Mouse (Mus musculus) limb, embryonic 11.5 days (tissue): ENCODE data around the gene Zbtb18. TPM values are rescaled to one million over a fixed set of nuclear protein-coding genes. Genes with fewer than 3 reads are reported as not detected.

ENCODE experiments used
- ATAC-seq: fragments of 200-750 bp; cut with Nextera tagmentation; 2 replicates; pipeline ENCODE4 v1.8.0; 2017; ENCODE audit warnings: low read depth; ENCODE audit not compliant: insufficient number of reproducible peaks, low FRiP score, low TSS enrichment
- DNase-seq: peaks from one replicate; pipeline ENCODE4 v3.0.0-alpha.2; 2015; ENCODE audit warnings: low spot score
- H3K27ac ChIP-seq: fragments of 300-500 bp; sonication (generic); replicated peaks from 2 replicates; pipeline ENCODE4 v1.5.1; 2014; ENCODE audit warnings: low read depth, mild to moderate bottlenecking, low read length
- H3K27me3 ChIP-seq: fragments of 300-500 bp; sonication (generic); 2 replicates; pipeline ENCODE4 v1.6.1; 2014; ENCODE audit warnings: mild to moderate bottlenecking, low read length, mixed read lengths; ENCODE audit not compliant: control insufficient read depth, insufficient read depth
- H3K36me3 ChIP-seq: fragments of 300-500 bp; sonication (generic); 2 replicates; pipeline ENCODE4 v1.6.1; 2014; ENCODE audit warnings: mild to moderate bottlenecking, low read length, moderate library complexity, mixed read lengths; ENCODE audit not compliant: control insufficient read depth, insufficient read depth
- H3K4me1 ChIP-seq: fragments of 300-500 bp; sonication (generic); 2 replicates; pipeline ENCODE4 v1.6.1; 2014; ENCODE audit warnings: low read length, mixed read lengths; ENCODE audit not compliant: control insufficient read depth, insufficient read depth
- H3K4me2 ChIP-seq: fragments of 300-500 bp; sonication (generic); 2 replicates; pipeline ENCODE4 v1.6.1; 2014; ENCODE audit warnings: low read depth, mild to moderate bottlenecking, moderate library complexity; ENCODE audit not compliant: severe bottlenecking
- H3K4me3 ChIP-seq: fragments of 300-500 bp; sonication (generic); 2 replicates; pipeline ENCODE4 v1.5.1; 2014; ENCODE audit warnings: low read depth, low read length
- H3K9ac ChIP-seq: fragments of 300-500 bp; sonication (generic); 2 replicates; pipeline ENCODE4 v1.6.1; 2014; ENCODE audit warnings: mild to moderate bottlenecking, low read length
- H3K9me3 ChIP-seq: fragments of 300-500 bp; sonication (generic); 2 replicates; pipeline ENCODE4 v1.6.1; 2016; ENCODE audit warnings: low read length; ENCODE audit not compliant: control insufficient read depth
- WGBS: fragments of 180-500 bp; shearing (Covaris S2); extraction: QIAGEN DNeasy Blood & Tissue Kit; methylation state at CpG from one replicate; pipeline ENCODE4 v1.1.7; 2014; 5-methylcytosine and 5-hydroxymethylcytosine counted together
- polyA plus RNA-seq: library from polyadenylated mRNA; unstranded; fragments of >200 nt; fragmentation: Nextera tagmentation; extraction: Ambion mirVana; gene quantifications from 2 replicates; pipeline ENCODE4 v1.2.1, GENCODE M21; 2014

The Zbtb18 gene
- polyA plus RNA-seq, 1 experiment from 2014 or later: 2.0 TPM

GRCm38 (mm10) chr1:177494913-177495542 lies 52.9 kb downstream of the Zbtb18 start:
- Histone ChIP-seq H3K27me3 (no peaks in the 10 kb centered on the region), H3K4me3 (no peak overlapping the region), H3K9ac (no peak overlapping the region), H3K4me2 (no peak overlapping the region; the same call in 1 of the 2 replicates), H3K4me1 (peaks cover 2% of the 10 kb centered on the region; the same call in 1 of the 2 replicates), H3K9me3 (no peaks in the 10 kb centered on the region), H3K27ac (no peak overlapping the region), H3K36me3 (no peaks in the 10 kb centered on the region)
- no peak for ATAC-seq
- DNase-seq: no peak
- WGBS: 41% methylated on average over 9 of the region's 9 CpGs

Other genes starting within 250 kb of the Zbtb18 start
- 9.8 and 10.8 TPM in 2 replicates for gene Akt3, start 184.1 kb upstream of the Zbtb18 start, polyA plus RNA-seq